Mouse (Mus musculus): ENCODE measurements around the gene Nwd1.
A peak's percentile ranks its signal among the peaks of the same experiment; 100 is the strongest.

The Nwd1 gene

GRCm38 (mm10) chr8:72761322-72762051 lies 115.0 kb downstream of the Nwd1 start, which contains the start of gene F2rl3:
Gene F2rl3 (plus strand): TSS chr8:72761880.
- DNase-seq (ENCODE audit: low read depth, low spot score): no peak

DNA sequence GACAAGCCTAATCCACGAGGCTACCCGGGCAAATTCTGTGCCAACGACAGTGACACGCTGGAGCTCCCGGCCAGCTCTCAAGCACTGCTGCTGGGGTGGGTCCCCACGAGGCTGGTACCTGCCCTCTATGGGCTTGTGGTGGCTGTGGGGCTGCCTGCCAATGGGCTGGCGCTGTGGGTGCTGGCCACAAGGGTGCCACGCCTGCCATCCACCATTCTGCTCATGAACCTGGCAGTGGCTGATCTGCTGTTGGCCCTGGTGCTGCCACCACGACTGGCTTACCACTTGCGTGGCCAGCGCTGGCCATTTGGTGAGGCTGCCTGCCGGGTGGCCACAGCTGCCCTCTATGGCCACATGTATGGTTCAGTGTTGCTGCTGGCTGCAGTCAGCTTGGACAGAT lies 115.8 kb downstream of the Nwd1 start:
- DNase-seq (ENCODE audit: low read depth, low spot score): no peak

- peak; percentile 34 for DNase-seq (ENCODE audit: low read depth, low spot score)
These were observed 119.2 kb downstream of the Nwd1 start for GRCm38 (mm10) chr8:72765696-72766095.

DNA sequence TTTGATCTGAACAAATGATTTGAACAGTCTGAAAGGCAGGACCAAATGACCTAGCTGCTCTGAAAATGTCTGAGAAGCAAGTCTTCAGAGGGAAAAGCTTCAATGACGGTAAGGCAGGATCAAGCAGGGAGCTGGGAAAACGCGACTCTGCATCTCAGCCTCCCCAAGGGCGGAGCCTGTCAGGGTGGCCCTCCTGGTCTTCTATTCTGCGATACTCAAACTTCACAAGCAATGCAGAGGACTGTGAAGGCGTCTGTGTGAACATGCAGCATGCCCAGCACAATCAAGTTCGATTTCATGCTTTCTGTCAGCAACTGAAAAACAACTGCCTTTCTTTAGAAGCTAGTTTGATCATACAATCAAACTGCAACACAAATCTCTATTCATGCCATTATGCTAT lies 120.3 kb downstream of the Nwd1 start:
- no peak for DNase-seq (ENCODE audit: low read depth, low spot score)
